Mouse (Mus musculus) embryonic fibroblast, embryonic 13.5 days (primary cell): ENCODE data around the gene Gucy1b1. TPM values are rescaled to one million over a fixed set of nuclear protein-coding genes. Genes with fewer than 3 reads are reported as not detected.
A peak's percentile ranks its signal among the peaks of the same experiment; 100 is the strongest.

Experiments
- H3K27ac ChIP-seq: 2 replicates; pipeline ENCODE4 v1.5.1; 2012; ENCODE audit warnings: low read length, control low read depth, inconsistent platforms; ENCODE audit not compliant: insufficient read depth
- H3K4me1 ChIP-seq: 2 replicates; pipeline ENCODE4 v1.6.1; 2011; ENCODE audit warnings: low read length; ENCODE audit not compliant: control insufficient read depth, insufficient read depth
- H3K4me3 ChIP-seq: 2 replicates; pipeline ENCODE4 v1.5.1; 2011; ENCODE audit warnings: mild to moderate bottlenecking, control low read depth, low read length; ENCODE audit not compliant: insufficient read depth
- CTCF ChIP-seq: IDR thresholded peaks from 2 replicates; pipeline ENCODE4 v1.5.1; 2011; ENCODE audit warnings: mild to moderate bottlenecking, control low read depth, low read length, moderate library complexity, borderline replicate concordance; ENCODE audit not compliant: insufficient read depth
- POLR2A ChIP-seq: IDR thresholded peaks from 2 replicates; pipeline ENCODE4 v1.6.1; 2011; ENCODE audit warnings: low read depth, mild to moderate bottlenecking, control low read depth, low read length, moderate library complexity
- polyA plus RNA-seq: library from polyadenylated mRNA; stranded (reverse); fragments of >200 nt; gene quantifications from 2 replicates; pipeline ENCODE4 v1.2.4, GENCODE M21; 2011; ENCODE audit warnings: low read depth; ENCODE audit not compliant: missing spikeins, insufficient read length

Gene Gucy1b1
- polyA plus RNA-seq, result 3.2 and 4.2 TPM in 2 replicates

GRCm38 (mm10) chr3:82074201-82074851 lies at the start of gene Gucy1b1:
TSS of gene Gucy1b1 (minus strand) at chr3:82074689.
- Histone ChIP-seq H3K27ac (no peak within 1 kb of the TSS), H3K4me3 (peak within 1 kb of the TSS; percentile 52), H3K4me1 (no peaks in the 10 kb centered on the region; the same call in 1 of the 2 replicates)
- TF ChIP-seq CTCF (no peak), POLR2A (no peak)

GRCm38 (mm10) chr3:82118916-82119315 lies 44.4 kb upstream of the Gucy1b1 start:
- H3K4me1 ChIP-seq, result no peaks in the 10 kb centered on the region
- no peak overlapping the region for H3K27ac ChIP-seq
- no peak overlapping the region for H3K4me3 ChIP-seq
- TF ChIP-seq CTCF (no peak), POLR2A (no peak)

- no peak for TF ChIP-seq CTCF
- TF ChIP-seq POLR2A, result no peak
- H3K4me3 ChIP-seq, result no peak overlapping the region
- H3K4me1 ChIP-seq, result no peaks in the 10 kb centered on the region
- H3K27ac ChIP-seq, result no peak overlapping the region
Observed at GRCm38 (mm10) chr3:82112439-82112838, 38.0 kb upstream of the Gucy1b1 start.

GRCm38 (mm10) chr3:82111986-82112385 lies 37.5 kb upstream of the Gucy1b1 start:
- H3K27ac ChIP-seq, result no peak overlapping the region
- H3K4me3 ChIP-seq, result no peak overlapping the region
- no peaks in the 10 kb centered on the region for H3K4me1 ChIP-seq
- TF ChIP-seq POLR2A (no peak), CTCF (no peak)

- H3K4me3 ChIP-seq, result no peak overlapping the region
- TF ChIP-seq CTCF, result no peak
- TF ChIP-seq POLR2A, result no peak
- H3K4me1 ChIP-seq, result no peaks in the 10 kb centered on the region
- no peak overlapping the region for H3K27ac ChIP-seq
Observed at GRCm38 (mm10) chr3:82108951-82109350, 34.5 kb upstream of the Gucy1b1 start.

- TF ChIP-seq CTCF, result no peak
- TF ChIP-seq POLR2A, result no peak
- H3K27ac ChIP-seq, result no peak overlapping the region
- H3K4me3 ChIP-seq, result no peak overlapping the region
- no peaks in the 10 kb centered on the region for H3K4me1 ChIP-seq
Observed at GRCm38 (mm10) chr3:82104229-82104628, 29.7 kb upstream of the Gucy1b1 start.

- Histone ChIP-seq H3K4me3 (no peak overlapping the region), H3K4me1 (no peaks in the 10 kb centered on the region), H3K27ac (no peak overlapping the region)
- TF ChIP-seq CTCF, result no peak
- TF ChIP-seq POLR2A, result no peak
Observed at GRCm38 (mm10) chr3:82099127-82099526, 24.6 kb upstream of the Gucy1b1 start.

- TF ChIP-seq POLR2A, result no peak
- no peak for TF ChIP-seq CTCF
- no peak overlapping the region for H3K4me3 ChIP-seq
- no peak overlapping the region for H3K27ac ChIP-seq
- H3K4me1 ChIP-seq, result no peaks in the 10 kb centered on the region
Observed at GRCm38 (mm10) chr3:82096801-82097200, 22.3 kb upstream of the Gucy1b1 start.

GRCm38 (mm10) chr3:82073741-82074181 lies 728 bp downstream of the Gucy1b1 start:
- peak overlapping the region; percentile 52 for H3K4me3 ChIP-seq
- H3K4me1 ChIP-seq, result no peaks in the 10 kb centered on the region; the same call in 1 of the 2 replicates
- no peak for TF ChIP-seq POLR2A
- no peak for TF ChIP-seq CTCF
- H3K27ac ChIP-seq, result no peak overlapping the region

- no peaks in the 10 kb centered on the region; the same call in 1 of the 2 replicates for H3K4me1 ChIP-seq
- TF ChIP-seq POLR2A, result no peak
- TF ChIP-seq CTCF, result no peak
- H3K4me3 ChIP-seq, result no peak overlapping the region
- H3K27ac ChIP-seq, result no peak overlapping the region
Observed at GRCm38 (mm10) chr3:82067830-82068229, 6.7 kb downstream of the Gucy1b1 start.
